Mouse (Mus musculus) kidney, embryonic 15.5 days (tissue): ENCODE measurements around the gene Ctsll3. TPM values are rescaled to one million over a fixed set of nuclear protein-coding genes. Genes with fewer than 3 reads are reported as not detected.

Source experiments
- ATAC-seq: fragments of 200-750 bp; cut with Nextera tagmentation; replicated peaks from 2 replicates; pipeline ENCODE4 v1.8.0; 2017; ENCODE audit warnings: moderate TSS enrichment; ENCODE audit not compliant: low FRiP score
- H3K27ac ChIP-seq: fragments of 300-500 bp; sonication (generic); 2 replicates; pipeline ENCODE4 v1.5.1; 2015; ENCODE audit warnings: mild to moderate bottlenecking, inconsistent platforms
- H3K27me3 ChIP-seq: fragments of 300-500 bp; sonication (generic); 2 replicates; pipeline ENCODE4 v1.6.1; 2015; ENCODE audit warnings: inconsistent platforms
- H3K36me3 ChIP-seq: fragments of 300-500 bp; sonication (generic); 2 replicates; pipeline ENCODE4 v1.6.1; 2015; ENCODE audit warnings: inconsistent platforms
- H3K4me1 ChIP-seq: fragments of 300-500 bp; sonication (generic); 2 replicates; pipeline ENCODE4 v1.6.1; 2015; ENCODE audit warnings: inconsistent platforms
- H3K4me2 ChIP-seq: fragments of 300-500 bp; sonication (generic); 2 replicates; pipeline ENCODE4 v1.6.1; 2015; ENCODE audit warnings: moderate library complexity, mild to moderate bottlenecking, inconsistent platforms
- H3K4me3 ChIP-seq: fragments of 300-500 bp; sonication (generic); replicated peaks from 2 replicates; pipeline ENCODE4 v1.5.1; 2015; ENCODE audit warnings: mild to moderate bottlenecking, inconsistent platforms
- H3K9ac ChIP-seq: fragments of 300-500 bp; sonication (generic); 2 replicates; pipeline ENCODE4 v1.6.1; 2015; ENCODE audit warnings: mild to moderate bottlenecking, inconsistent platforms
- H3K9me3 ChIP-seq: fragments of 300-500 bp; sonication (generic); replicated peaks from 2 replicates; pipeline ENCODE4 v1.6.1; 2016; ENCODE audit warnings: inconsistent platforms
- WGBS: fragments of 180-500 bp; shearing (Covaris S2); methylation state at CpG from one replicate; pipeline ENCODE4 v1.1.7; 2015; ENCODE audit warnings: mixed read lengths; 5-methylcytosine and 5-hydroxymethylcytosine counted together
- polyA plus RNA-seq: library from polyadenylated mRNA; unstranded; fragments of >200 nt; fragmentation: Nextera tagmentation; extraction: Ambion mirVana; gene quantifications from 2 replicates; pipeline ENCODE4 v1.2.1, GENCODE M21; 2015

Gene Ctsll3
- polyA plus RNA-seq, 1 experiment from 2014 or later = not detected

DNA sequence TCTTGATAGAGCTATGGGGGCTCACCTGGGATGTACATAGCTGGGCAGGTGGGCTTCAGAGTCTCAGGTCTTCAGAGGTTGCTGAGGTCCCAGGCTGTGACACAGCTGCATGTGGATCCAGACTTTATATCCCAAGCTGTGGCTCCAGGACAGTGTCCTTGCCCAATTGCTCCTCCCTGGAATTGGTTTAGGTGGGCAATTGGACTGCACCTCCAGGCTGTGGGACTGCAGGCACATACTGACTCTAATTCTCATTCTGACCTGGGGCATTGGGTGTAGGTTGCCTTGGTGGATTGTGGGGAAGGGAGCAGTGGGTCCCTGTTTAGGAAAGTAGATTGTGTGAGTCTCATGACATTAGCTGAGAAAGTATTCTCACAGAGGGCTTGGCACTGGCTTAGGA is 16.4 kb downstream of the Ctsll3 start, which contains the start of gene BC051665:
BC051665 (minus strand) TSS at position 101 of the 400 bp plus-strand sequence.
- no peak for ATAC-seq

DNA sequence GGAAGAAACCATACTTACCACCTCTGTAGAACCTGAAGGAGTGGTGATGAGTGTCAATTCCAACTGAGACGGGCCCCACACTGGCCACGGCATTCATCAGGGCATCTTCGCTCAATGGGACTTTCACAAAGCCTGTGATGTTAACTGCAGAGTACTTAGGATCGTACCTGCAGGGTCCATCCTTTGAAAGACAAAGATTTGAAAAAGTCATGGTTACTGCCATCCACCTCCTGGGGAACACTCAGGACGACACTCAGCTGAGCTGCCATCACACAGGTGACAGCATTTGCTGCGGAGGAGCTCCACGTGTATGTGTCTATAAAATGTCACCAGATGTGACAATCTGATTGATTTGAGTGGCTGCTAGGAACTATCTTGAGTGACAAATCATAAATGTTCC is 19.3 kb downstream of the Ctsll3 start:
- no peak overlapping the region for H3K9ac ChIP-seq
- WGBS = 87% methylated on average over 7 of the region's 7 CpGs
- no peak for ATAC-seq
- H3K36me3 ChIP-seq = no peaks in the 10 kb centered on the region
- H3K4me1 ChIP-seq = no peaks in the 10 kb centered on the region
- no peaks in the 10 kb centered on the region for H3K27me3 ChIP-seq
- H3K9me3 ChIP-seq = no peaks in the 10 kb centered on the region
- H3K4me2 ChIP-seq = no peak overlapping the region
- H3K27ac ChIP-seq = no peak overlapping the region
- H3K4me3 ChIP-seq = no peak overlapping the region

More for the DNA sequence above, 16.4 kb downstream of the Ctsll3 start, which contains the start of gene BC051665:
- no peak within 1 kb of the TSS for H3K4me3 ChIP-seq
- no peaks in the 10 kb centered on the region for H3K4me1 ChIP-seq
- H3K36me3 ChIP-seq = no peaks in the 10 kb centered on the region
- no peaks in the 10 kb centered on the region for H3K9me3 ChIP-seq
- H3K27ac ChIP-seq = no peak within 1 kb of the TSS
- no peak within 1 kb of the TSS for H3K4me2 ChIP-seq
- H3K9ac ChIP-seq = no peak within 1 kb of the TSS
- H3K27me3 ChIP-seq = no peaks in the 10 kb centered on the region

DNA sequence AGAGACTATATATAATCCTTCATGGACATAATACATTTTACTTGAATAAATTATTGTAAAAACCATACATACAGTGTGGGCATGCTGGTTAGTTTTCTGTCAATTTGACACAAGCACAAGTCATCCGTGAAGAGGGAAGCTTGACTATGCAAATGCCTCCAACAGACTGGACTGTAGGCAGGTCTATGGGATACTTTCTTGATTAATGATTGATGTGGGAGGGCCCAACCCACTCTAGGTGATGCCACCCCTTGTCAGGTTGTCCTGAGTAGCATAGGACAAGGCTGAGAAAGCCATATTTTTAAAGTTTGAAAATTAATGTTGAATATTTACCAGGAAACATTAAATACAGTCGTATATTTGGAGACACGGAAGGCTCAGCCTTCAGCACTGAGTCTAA is 22.1 kb downstream of the Ctsll3 start:
- no peak overlapping the region for H3K4me2 ChIP-seq
- no peak overlapping the region for H3K9ac ChIP-seq
- ATAC-seq = peak; percentile 67; the same call in 1 of the 2 replicates
- H3K27ac ChIP-seq = no peak overlapping the region
- H3K4me1 ChIP-seq = no peaks in the 10 kb centered on the region
- no peaks in the 10 kb centered on the region for H3K36me3 ChIP-seq
- 84% methylated on average over 3 of the region's 3 CpGs for WGBS
- no peak overlapping the region for H3K4me3 ChIP-seq
- no peaks in the 10 kb centered on the region for H3K27me3 ChIP-seq
- no peaks in the 10 kb centered on the region for H3K9me3 ChIP-seq

DNA sequence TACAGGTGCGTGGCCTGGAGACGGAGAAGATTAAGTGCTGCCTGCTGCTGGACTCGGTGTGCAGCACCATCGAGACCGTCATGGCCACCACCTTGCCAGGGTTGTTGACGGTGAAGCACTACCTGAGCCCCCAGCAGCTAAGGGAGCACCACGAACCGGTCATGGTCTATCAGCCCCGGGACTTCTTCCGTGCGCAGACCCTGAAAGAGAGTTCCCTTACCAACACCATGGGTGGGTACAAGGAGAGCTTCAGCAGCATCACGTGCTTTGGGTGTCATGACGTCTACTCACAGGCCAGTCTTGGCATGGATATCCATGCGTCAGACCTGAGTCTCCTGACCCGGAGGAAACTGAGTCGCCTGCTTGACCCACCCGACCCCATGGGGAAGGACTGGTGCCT is 41.5 kb downstream of the Ctsll3 start:
- Histone ChIP-seq H3K27me3 (no peaks in the 10 kb centered on the region), H3K9ac (no peak overlapping the region), H3K4me2 (no peak overlapping the region), H3K4me3 (no peak overlapping the region), H3K27ac (no peak overlapping the region), H3K36me3 (peaks cover 42% of the 10 kb centered on the region), H3K4me1 (0 out of 2 replicates have a peak, but pooled peaks cover under 1% of the 10 kb centered on the region), H3K9me3 (no peaks in the 10 kb centered on the region)
- WGBS = 95% methylated on average over 17 of the region's 17 CpGs
- no peak for ATAC-seq

DNA sequence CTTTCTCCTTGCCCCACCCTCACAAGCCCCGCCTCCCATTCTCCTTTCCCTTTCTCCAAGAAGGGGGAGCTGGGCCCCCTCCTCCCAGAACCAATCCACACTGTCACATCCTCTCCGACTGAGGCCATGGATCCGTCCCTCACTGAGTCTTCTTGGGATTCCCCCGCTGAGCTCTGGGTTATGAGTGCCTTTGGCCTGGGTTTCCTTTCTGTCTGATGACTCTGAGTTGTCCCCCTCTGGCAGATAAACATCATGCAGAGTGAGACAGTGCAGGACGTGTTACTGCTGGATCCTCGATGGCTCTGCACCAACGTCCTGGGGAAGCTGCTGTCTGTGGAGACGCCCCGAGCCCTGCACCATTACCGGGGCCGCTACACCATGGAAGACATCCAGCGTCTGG is 42.3 kb downstream of the Ctsll3 start:
- no peak overlapping the region for H3K4me2 ChIP-seq
- H3K4me3 ChIP-seq = no peak overlapping the region
- peaks cover 42% of the 10 kb centered on the region for H3K36me3 ChIP-seq
- no peaks in the 10 kb centered on the region for H3K27me3 ChIP-seq
- no peak overlapping the region for H3K27ac ChIP-seq
- no peak for ATAC-seq
- 80% methylated on average over 12 of the region's 12 CpGs for WGBS
- no peak overlapping the region for H3K9ac ChIP-seq
- H3K9me3 ChIP-seq = no peaks in the 10 kb centered on the region
- H3K4me1 ChIP-seq = 0 out of 2 replicates have a peak, but pooled peaks cover 8% of the 10 kb centered on the region

DNA sequence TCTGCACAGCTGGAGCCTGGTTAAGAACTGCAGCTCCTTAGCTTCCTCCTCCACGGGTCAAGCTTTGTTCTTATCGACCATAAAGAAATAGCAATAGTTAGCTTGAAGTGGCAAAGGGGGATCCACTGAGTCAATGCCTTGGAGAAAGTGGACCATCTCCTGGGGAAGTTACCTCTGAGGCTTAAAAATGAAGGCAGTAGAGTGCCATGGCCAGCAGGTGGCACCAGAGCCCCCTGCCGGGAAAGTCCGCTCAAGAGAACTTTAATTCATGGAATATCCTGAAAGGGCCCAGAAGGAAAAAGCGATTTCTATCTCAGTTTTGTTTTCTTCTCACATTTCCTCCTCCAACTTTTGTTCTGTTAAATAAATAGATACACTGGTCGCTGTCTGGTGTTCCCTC is 43.5 kb downstream of the Ctsll3 start:
- no peak overlapping the region for H3K4me3 ChIP-seq
- no peak for ATAC-seq
- no peak overlapping the region for H3K27ac ChIP-seq
- H3K36me3 ChIP-seq = peaks cover 47% of the 10 kb centered on the region
- no peak overlapping the region for H3K9ac ChIP-seq
- 0 out of 2 replicates have a peak, but pooled peaks cover 9% of the 10 kb centered on the region for H3K4me1 ChIP-seq
- H3K9me3 ChIP-seq = no peaks in the 10 kb centered on the region
- 28% methylated on average over 6 of the region's 6 CpGs for WGBS
- H3K27me3 ChIP-seq = no peaks in the 10 kb centered on the region
- H3K4me2 ChIP-seq = no peak overlapping the region

DNA sequence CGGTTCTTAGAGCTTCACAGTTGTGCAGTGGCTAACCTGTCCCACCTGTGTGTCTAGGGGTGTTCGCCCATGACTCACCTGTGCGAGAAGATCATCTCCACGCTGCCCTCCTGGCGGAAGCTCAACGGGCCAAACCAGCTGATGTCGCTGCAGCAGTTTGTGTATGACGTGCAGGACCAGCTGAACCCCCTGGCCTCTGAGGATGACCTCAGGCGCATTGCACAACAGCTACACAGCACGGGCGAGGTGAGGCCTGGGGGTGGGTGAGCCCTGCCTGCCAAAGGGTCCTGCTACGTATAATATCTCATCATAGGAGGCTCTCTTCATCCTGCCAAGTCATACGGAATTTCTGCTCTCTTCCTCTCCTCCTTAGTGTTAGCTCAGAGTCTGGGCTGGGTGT is 45.4 kb downstream of the Ctsll3 start:
- ATAC-seq = no peak
- Histone ChIP-seq H3K9me3 (no peaks in the 10 kb centered on the region), H3K27ac (no peak overlapping the region), H3K4me3 (no peak overlapping the region), H3K36me3 (peaks cover 55% of the 10 kb centered on the region), H3K4me1 (0 out of 2 replicates have a peak, but pooled peaks cover 9% of the 10 kb centered on the region), H3K9ac (no peak overlapping the region), H3K4me2 (no peak overlapping the region), H3K27me3 (no peaks in the 10 kb centered on the region)
- 80% methylated on average over 13 of the region's 13 CpGs for WGBS

DNA sequence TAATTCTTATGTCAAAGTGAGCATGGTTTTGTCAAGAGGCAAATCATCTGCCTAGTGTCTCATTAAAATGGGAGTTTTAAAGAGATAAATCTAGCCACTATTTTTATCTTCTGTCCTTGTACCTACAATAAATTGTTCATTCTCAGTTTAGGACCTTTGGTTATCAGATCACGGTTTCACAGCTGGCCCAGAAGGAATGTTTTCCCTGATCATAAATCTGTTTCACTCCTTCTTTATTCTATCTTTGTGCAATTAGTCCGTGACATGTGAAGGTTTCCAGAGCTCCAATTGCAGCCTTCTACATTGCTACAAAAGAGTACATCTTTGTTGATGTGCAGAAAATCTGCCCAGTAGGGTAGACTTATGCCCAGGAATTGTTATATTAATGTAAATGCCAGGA is 47.4 kb downstream of the Ctsll3 start:
- H3K4me1 ChIP-seq = 0 out of 2 replicates have a peak, but pooled peaks cover 9% of the 10 kb centered on the region
- H3K36me3 ChIP-seq = peaks cover 56% of the 10 kb centered on the region
- no peaks in the 10 kb centered on the region for H3K27me3 ChIP-seq
- H3K4me2 ChIP-seq = no peak overlapping the region
- H3K9me3 ChIP-seq = no peaks in the 10 kb centered on the region
- H3K9ac ChIP-seq = no peak overlapping the region
- H3K4me3 ChIP-seq = no peak overlapping the region
- peak overlapping the region; percentile 56; the same call in 1 of the 2 replicates for H3K27ac ChIP-seq
- ATAC-seq = peak; percentile 42
- 11% methylated on average over 2 of the region's 2 CpGs for WGBS

DNA sequence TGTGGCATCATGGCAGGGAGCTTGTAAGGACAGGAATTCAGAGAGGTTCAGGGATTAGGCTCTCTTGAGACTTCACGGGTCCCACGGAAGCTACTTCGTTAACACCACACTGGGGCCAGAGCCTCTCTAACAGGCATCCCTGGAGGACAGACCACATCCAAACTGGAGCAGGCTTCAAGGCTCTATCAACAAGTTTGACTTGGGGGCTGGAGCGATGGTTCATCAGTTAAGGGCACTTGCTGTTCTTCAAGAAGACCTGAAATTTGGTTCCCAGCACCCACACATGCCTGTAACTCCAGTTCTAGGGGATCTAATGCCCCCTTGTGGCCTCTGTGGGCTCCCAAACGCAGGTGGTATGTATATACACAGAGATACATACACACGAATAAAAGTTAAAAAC is 49.4 kb downstream of the Ctsll3 start:
- Histone ChIP-seq H3K9ac (no peak overlapping the region), H3K9me3 (no peaks in the 10 kb centered on the region), H3K27me3 (no peaks in the 10 kb centered on the region), H3K36me3 (peaks cover 74% of the 10 kb centered on the region), H3K27ac (no peak overlapping the region), H3K4me3 (no peak overlapping the region), H3K4me1 (0 out of 2 replicates have a peak, but pooled peaks cover 9% of the 10 kb centered on the region), H3K4me2 (no peak overlapping the region)
- ATAC-seq = no peak
- WGBS = 96% methylated on average over 6 of the region's 6 CpGs

DNA sequence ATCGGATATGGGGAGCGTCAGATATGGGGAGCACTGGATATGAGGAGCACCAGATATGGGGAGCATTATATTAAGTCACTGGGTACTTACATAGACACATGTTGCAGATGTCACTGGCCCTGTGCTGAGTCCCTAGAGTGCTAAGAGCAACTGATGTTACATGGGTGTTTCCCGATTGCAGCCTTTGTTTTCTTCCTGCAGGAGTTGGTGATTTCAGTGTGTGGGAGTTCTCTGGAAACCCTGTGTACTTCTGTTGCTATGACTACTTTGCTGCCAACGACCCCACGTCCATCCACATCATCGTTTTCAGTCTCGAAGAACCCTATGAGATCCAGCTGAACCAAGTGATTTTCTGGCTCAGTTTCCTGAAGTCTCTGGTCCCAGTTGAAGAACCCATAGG is 51.7 kb downstream of the Ctsll3 start:
- Histone ChIP-seq H3K9me3 (no peaks in the 10 kb centered on the region), H3K4me2 (no peak overlapping the region), H3K27me3 (no peaks in the 10 kb centered on the region), H3K27ac (no peak overlapping the region), H3K4me3 (no peak overlapping the region), H3K4me1 (peaks cover 8% of the 10 kb centered on the region; the same call in 1 of the 2 replicates), H3K36me3 (peaks cover 64% of the 10 kb centered on the region), H3K9ac (no peak overlapping the region)
- ATAC-seq = no peak
- WGBS = 74% methylated on average over 7 of the region's 7 CpGs

DNA sequence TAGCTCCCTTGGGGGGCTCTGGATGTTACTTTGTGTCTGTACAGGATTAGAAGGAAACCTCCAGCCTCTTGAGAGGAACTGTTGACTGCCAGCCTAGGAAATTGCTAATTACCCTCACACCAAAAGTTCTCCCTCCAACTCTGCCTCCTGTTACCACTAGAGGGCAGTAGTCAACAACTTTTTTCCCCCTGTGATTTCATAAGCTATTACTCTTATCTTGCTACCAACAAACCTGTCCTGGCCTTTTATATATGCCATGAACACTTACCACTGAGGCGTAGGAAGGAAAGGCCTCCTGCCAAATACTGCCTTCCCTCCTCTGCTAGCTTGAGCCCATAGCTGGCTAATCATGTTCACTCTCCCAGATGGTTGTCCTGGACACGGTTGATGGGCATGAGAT is 54.1 kb downstream of the Ctsll3 start:
- Histone ChIP-seq H3K4me2 (no peak overlapping the region), H3K4me1 (peaks cover 2% of the 10 kb centered on the region; the same call in 1 of the 2 replicates), H3K36me3 (peaks cover 54% of the 10 kb centered on the region), H3K9me3 (no peaks in the 10 kb centered on the region), H3K9ac (no peak overlapping the region), H3K27ac (no peak overlapping the region), H3K4me3 (no peak overlapping the region), H3K27me3 (no peaks in the 10 kb centered on the region)
- ATAC-seq = no peak
- 85% methylated on average over 2 of the region's 2 CpGs for WGBS
